Mouse (Mus musculus) thymus, adult 2 months (tissue): ENCODE measurements around the gene Cldn15.

Experiments
- CTCF ChIP-seq: fragments of 200-500 bp; IDR thresholded peaks from 2 replicates; pipeline ENCODE4 v1.5.1; 2012; ENCODE audit warnings: mild to moderate bottlenecking, control low read depth, low read length, moderate library complexity, borderline replicate concordance; ENCODE audit not compliant: control insufficient read depth, poor library complexity, insufficient read depth; ENCODE audit errors: extremely low read depth
- POLR2A ChIP-seq: fragments of 200-500 bp; IDR thresholded peaks from 2 replicates; pipeline ENCODE4 v1.6.1; 2012; ENCODE audit warnings: mild to moderate bottlenecking, low read length, control low read depth, moderate library complexity; ENCODE audit not compliant: control insufficient read depth, poor library complexity, insufficient read depth; ENCODE audit errors: extremely low read depth

DNA sequence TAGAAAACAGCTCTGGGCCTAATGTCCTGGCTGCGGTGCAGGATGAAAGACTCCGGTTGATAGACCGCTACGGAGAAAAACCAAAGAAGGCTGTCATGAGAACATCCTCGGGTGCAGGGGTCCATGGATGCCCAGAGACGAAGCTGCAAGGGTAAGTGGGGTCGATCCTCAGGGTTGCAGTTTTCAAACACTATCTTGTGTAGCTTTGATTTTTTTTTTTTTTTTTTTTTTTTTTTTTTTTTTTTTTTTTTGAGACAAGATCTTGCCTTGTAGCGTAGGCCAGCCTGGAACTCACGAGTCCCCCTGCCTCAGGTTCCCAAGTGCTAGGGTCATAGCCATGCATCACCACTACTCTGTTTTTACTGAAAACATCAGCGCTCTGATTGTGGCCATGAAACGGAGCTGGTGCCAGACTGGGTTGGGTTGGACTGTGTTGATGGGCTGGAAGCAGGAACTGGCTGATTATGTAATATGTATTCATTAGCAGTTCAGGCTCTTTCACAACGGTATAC, 12.9 kb upstream of the Cldn15 start:
- no peak for TF ChIP-seq POLR2A
- no peak for TF ChIP-seq CTCF
